Mouse (Mus musculus) spleen, adult 2 months (tissue): ENCODE data around the gene Ifnar2.

Experiments used
- CTCF ChIP-seq: fragments of 200-500 bp; IDR thresholded peaks from 2 replicates; pipeline ENCODE4 v1.5.1; 2011; ENCODE audit warnings: mild to moderate bottlenecking, inconsistent platforms; ENCODE audit not compliant: insufficient read depth, insufficient read length, insufficient replicate concordance; ENCODE audit errors: extremely low read depth
- POLR2A ChIP-seq: fragments of 200-500 bp; IDR thresholded peaks from 2 replicates; pipeline ENCODE4 v1.6.1; 2011; ENCODE audit warnings: low read depth, low read length, inconsistent platforms

DNA sequence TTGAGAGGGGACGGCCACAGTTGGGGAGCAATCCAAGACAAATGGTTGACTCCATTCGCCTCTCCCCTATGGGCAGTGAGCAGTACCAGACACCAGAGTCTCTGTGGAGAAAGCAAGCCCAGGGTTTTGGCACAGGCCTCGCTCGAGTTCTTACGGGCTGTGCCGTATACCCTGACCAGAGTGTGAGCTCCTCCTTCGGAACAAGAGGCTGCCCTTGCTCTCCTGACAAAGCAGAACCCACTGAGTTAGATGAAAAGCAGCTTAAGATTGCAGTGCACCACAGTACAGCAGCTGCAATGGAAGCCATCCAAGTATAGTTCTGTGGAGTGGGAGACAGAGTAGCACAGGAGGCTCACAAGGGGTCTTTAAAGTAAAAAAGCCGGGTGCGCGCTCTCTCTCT, 4.1 kb downstream of the Ifnar2 start:
- TF ChIP-seq POLR2A (no peak), CTCF (no peak)
